Mouse (Mus musculus): ENCODE results near the gene Gnl1. TPM values are rescaled to one million over a fixed set of nuclear protein-coding genes. Genes with fewer than 3 reads are reported as not detected.
A peak's percentile ranks its signal among the peaks of the same experiment; 100 is the strongest.
"Not testable (repeated sequence)": the region's sequence is repeated elsewhere in the genome, so short reads cannot be mapped to it uniquely, and the experiment has no call there.

Gene Gnl1
- polyA plus RNA-seq (2015; fragmentation: Nextera tagmentation; extraction: Ambion mirVana) = 62.7 and 65.5 TPM in 2 replicates

DNA sequence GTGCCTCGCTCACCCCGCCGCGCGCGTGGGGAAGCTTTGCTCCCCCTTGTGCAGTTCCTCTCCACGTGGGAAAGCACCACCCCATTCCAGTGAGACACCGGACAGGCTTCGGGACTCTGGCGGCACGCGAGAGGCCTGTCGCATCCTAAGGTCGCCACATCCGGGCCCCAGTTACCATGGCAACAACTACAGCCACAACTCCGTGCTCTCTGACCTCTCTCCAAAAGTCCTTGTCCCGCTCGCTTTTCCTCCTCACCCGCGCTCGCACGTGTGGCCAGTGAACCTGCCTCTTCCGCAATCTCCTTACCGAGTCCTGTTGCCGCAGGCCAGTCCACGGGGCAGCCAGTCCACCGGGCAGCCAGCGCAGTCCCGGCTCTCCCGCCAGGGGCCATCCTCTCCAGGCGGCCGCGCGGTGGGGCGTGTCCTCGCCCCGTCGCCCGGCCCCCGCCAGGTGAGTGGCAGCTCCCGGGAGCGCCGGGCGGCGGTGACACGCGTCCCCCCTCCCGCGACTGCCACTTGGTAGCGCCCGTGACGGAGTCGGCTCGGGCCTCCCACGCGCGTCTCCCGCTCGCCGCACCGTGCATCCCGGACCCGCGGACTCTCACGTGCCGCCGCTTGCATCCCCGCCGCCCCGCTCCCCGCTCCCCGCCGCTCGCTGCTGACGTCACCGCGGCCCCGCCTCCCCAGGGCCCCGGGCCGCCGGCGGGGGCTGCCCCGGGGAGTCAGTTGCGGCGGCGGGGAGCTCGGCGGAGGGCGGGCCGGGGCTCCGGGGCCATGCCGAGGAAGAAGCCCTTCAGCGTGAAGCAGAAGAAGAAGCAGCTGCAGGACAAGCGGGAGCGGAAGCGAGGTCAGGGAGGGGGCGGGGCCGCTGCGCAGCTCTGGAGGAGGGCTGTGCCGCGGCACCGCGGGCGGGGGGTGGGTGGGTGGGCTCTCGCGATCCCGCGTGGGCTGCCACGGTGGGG lies at the start of gene Gnl1, which contains the start of gene Prr3:
TSS of gene Gnl1 (plus strand) at position 451 of the 962 bp plus-strand sequence.
TSS of gene Prr3 (minus strand) at position 836 of the 962 bp plus-strand sequence.
- H3K4me2 ChIP-seq = peak within 1 kb of the TSS; percentile 94
- ATAC-seq (ENCODE audit: low FRiP score, low read depth) = peak; percentile 84
- peak within 1 kb of the TSS; percentile 90 for H3K9ac ChIP-seq
- WGBS = under 1% methylated on average over 99 of the region's 109 CpGs
- H3K36me3 ChIP-seq = peaks cover 31% of the 10 kb centered on the region
- H3K27ac ChIP-seq (replicated peaks) = peak within 1 kb of the TSS; percentile 98
- no peaks in the 10 kb centered on the region for H3K9me3 ChIP-seq
- H3K4me1 ChIP-seq (replicated peaks) = peaks cover 29% of the 10 kb centered on the region
- H3K27me3 ChIP-seq = no peaks in the 10 kb centered on the region
- H3K4me3 ChIP-seq = peak within 1 kb of the TSS; percentile 99

DNA sequence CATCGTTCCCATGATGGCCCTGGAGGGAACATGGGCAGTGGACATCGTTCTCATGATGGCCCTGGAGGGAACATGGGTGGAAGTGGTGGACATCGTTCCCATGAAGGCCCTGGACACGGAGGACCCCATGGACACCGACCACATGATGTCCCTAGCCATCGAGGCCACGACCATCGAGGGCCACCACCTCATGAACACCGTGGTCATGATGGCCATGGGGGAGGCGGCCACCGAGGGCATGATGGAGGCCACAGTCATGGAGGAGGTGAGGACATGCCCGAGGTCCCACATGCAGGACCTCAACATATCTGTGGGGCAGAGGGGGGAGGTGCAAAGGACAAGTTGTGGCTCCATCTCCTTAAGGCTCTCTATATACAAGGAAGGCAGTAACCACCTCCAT lies 49.0 kb upstream of the Gnl1 start:
- Histone ChIP-seq H3K9me3 (no peaks in the 10 kb centered on the region), H3K9ac (no peak overlapping the region), H3K4me1 (replicated peaks) (no peaks in the 10 kb centered on the region), H3K36me3 (peaks cover 50% of the 10 kb centered on the region), H3K4me3 (no peak overlapping the region), H3K4me2 (no peak overlapping the region), H3K27ac (replicated peaks) (no peak overlapping the region), H3K27me3 (no peaks in the 10 kb centered on the region)
- WGBS = 97% methylated on average over 12 of the region's 12 CpGs
- ATAC-seq (ENCODE audit: low FRiP score, low read depth) = 0 out of 2 replicates have a peak, but pooled peaks have one; percentile 21

DNA sequence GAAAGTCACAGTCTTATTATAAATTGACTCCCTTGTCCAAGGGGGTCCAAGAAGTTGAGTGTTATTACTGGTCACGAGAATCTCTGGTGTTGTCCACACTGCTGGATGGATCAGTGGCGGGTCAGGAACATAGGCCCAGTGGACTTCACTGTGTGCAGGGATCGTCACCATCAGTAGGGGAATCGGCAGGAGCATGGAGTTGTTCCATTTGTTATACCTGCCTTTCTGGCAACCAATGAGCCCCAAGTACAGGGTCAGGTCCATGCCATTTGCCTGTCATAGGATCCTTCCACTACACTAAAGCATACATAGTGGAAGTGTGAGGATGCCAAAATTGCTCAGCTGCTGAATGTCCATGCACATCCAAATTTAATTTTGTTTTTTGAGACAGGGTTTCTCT lies 47.0 kb upstream of the Gnl1 start:
- Histone ChIP-seq H3K4me1 (replicated peaks) (no peaks in the 10 kb centered on the region), H3K9me3 (no peaks in the 10 kb centered on the region), H3K9ac (no peak overlapping the region), H3K27ac (replicated peaks) (no peak overlapping the region), H3K27me3 (no peaks in the 10 kb centered on the region), H3K36me3 (peaks cover 34% of the 10 kb centered on the region), H3K4me3 (no peak overlapping the region), H3K4me2 (no peak overlapping the region)
- no peak for ATAC-seq (ENCODE audit: low FRiP score, low read depth)
- WGBS = 89% methylated on average over 4 of the region's 4 CpGs

DNA sequence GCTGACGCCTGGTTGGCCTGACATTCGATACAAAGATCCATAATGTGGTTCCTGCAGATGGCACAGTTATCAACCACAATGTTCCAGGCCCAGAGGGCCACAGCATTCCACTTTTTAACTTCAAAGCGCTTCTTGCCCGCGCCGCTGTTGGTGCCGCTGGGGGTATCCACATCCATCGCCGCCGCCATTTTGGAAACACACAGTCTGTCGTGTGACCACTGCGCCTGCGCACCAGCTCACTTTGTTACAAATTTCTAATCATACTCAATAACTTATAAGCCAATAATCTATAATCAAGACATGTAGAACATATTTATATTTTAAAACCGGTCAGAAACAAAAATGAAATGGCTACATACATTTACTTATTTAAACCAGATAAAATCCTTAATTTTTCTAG lies 43.9 kb upstream of the Gnl1 start:
- WGBS = 87% methylated on average over 14 of the region's 14 CpGs

DNA sequence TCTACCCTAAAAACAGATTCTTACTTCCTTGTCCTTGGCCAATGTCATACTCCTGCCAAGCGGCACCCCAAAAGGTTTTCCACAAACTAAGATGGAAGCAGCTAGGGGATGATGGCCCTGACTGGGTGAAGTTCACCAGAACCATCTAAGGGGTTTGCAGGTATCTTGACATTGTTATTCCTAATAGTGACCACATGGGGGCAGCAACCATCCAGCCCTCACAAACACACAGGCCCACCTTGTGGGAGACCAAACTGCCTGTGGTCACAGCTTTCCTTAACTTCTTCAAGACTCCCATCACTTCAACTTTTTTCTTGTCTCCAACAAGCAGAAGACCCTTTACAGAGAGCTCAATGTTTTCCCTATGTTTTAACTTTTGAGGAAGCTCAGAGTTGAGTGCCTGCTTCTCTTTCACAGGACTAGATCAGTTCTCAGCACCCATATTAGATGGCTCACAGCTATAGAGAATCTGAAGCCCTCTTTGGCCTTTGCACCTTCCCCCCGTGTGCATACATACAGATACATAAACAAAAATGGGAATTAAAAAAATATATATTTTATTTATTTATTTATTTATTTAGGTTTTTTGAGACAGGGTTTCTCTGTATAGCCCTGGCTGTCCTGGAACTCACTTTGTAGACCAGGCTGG lies 41.8 kb upstream of the Gnl1 start:
- ATAC-seq (ENCODE audit: low FRiP score, low read depth) = peak; percentile 84; the same call in 1 of the 2 replicates
- Histone ChIP-seq H3K27ac (replicated peaks) (no peak overlapping the region), H3K4me3 (no peak overlapping the region), H3K9me3 (no peaks in the 10 kb centered on the region), H3K4me1 (replicated peaks) (no peaks in the 10 kb centered on the region), H3K36me3 (no peaks in the 10 kb centered on the region), H3K9ac (no peak overlapping the region), H3K27me3 (no peaks in the 10 kb centered on the region), H3K4me2 (no peak overlapping the region)
- 52% methylated on average over 2 of the region's 2 CpGs for WGBS

More for the DNA sequence above, 43.9 kb upstream of the Gnl1 start:
- not testable (repeated sequence) for H3K9ac ChIP-seq; H3K36me3 ChIP-seq; H3K4me2 ChIP-seq; H3K27me3 ChIP-seq; ATAC-seq (ENCODE audit: low FRiP score, low read depth); H3K4me3 ChIP-seq; H3K9me3 ChIP-seq; H3K4me1 ChIP-seq (replicated peaks); H3K27ac ChIP-seq (replicated peaks)

DNA sequence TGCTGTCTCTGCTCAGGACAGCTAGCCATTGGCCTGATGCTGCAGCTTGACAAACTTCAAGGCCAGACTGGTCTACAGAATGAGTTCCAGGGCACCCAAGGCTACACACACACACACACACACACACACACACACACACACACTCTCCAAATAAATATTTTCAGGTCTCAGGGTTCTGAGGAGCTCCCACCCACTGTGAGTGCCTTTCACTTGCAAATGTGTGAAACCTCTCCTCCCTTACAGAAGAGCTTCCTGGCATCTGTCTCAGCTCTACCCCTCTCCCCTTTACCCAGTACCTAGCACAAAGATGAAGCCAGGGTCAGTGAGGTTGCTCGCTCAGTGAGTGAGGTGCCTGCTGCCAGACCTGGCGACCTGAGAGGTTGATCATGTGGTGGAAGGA lies 40.5 kb upstream of the Gnl1 start:
- no peak overlapping the region for H3K9ac ChIP-seq
- 58% methylated on average over 2 of the region's 2 CpGs for WGBS
- no peak overlapping the region for H3K4me3 ChIP-seq
- H3K36me3 ChIP-seq = no peaks in the 10 kb centered on the region
- no peak for ATAC-seq (ENCODE audit: low FRiP score, low read depth)
- H3K4me2 ChIP-seq = no peak overlapping the region
- no peak overlapping the region for H3K27ac ChIP-seq (replicated peaks)
- H3K9me3 ChIP-seq = no peaks in the 10 kb centered on the region
- no peaks in the 10 kb centered on the region for H3K27me3 ChIP-seq
- no peaks in the 10 kb centered on the region for H3K4me1 ChIP-seq (replicated peaks)

DNA sequence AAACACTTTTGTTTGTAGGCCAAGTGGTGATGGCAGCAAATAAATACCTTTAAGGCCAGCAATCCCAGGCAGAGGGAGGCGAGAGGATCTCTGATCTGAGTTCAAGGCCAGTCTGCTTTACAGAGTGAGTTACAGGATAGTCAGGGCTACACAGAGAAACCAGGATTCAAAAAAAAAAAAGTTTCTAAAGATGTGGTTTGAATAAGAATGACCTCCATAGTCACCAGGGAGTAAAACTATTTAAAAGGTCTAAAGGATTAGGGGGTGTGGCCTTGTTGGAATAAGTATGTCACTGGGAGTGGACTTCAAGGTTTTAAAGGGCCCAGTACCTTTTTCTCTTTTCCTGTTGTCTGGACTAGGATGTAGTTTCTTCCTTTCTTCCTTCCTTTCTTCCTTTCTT lies 39.7 kb upstream of the Gnl1 start:
- no peaks in the 10 kb centered on the region for H3K9me3 ChIP-seq
- WGBS = 60% methylated on average over 1 of the region's 1 CpGs
- ATAC-seq (ENCODE audit: low FRiP score, low read depth) = no peak

DNA sequence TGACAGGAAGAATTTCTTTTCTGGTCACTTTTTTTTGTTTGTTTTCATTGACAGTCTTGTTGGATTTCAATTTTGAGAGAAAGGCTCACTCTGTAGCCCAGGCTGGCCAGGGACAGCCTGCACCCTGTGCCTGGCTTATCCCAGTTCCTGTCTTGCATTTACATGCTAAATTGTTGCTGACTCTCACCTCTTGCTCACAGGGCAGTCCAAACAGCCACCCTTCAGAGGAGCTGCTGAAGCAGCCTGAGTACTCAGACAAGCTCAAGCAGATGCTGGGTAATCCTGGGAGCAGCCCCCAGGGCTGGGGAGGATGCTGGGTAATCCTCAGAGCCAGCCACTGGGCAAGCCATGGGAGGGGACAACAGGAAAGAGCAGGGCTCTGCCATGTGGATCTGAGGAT lies 28.7 kb upstream of the Gnl1 start:
- not testable (repeated sequence) for H3K9ac ChIP-seq; H3K4me2 ChIP-seq; H3K36me3 ChIP-seq; H3K27me3 ChIP-seq; H3K4me1 ChIP-seq (replicated peaks); H3K4me3 ChIP-seq; H3K27ac ChIP-seq (replicated peaks); ATAC-seq (ENCODE audit: low FRiP score, low read depth); H3K9me3 ChIP-seq

More for the DNA sequence above, 39.7 kb upstream of the Gnl1 start:
- no peak overlapping the region for H3K9ac ChIP-seq
- no peaks in the 10 kb centered on the region for H3K27me3 ChIP-seq
- no peaks in the 10 kb centered on the region for H3K4me1 ChIP-seq (replicated peaks)
- no peak overlapping the region for H3K4me3 ChIP-seq
- H3K27ac ChIP-seq (replicated peaks) = no peak overlapping the region
- H3K36me3 ChIP-seq = no peaks in the 10 kb centered on the region
- no peak overlapping the region for H3K4me2 ChIP-seq

DNA sequence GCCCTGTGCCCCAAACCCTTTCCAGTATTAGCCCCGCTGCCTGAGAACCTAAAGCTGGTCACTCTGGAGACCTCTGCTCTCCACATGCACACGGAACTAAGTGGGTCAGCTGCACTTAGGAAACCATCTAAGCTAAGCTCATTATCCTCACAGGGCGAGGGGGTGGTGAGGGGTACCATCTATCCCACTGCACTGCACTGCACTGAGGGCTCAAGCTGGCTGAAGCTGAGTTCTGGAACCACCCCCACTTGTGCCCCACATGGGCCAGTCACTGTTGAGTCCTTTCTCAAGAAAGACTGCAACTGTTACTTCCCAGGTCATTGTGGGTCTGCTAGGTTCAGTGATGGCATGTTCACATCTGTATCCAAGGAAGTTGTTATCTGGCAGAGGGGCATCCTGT lies 27.1 kb upstream of the Gnl1 start:
- H3K36me3 ChIP-seq = peaks cover 19% of the 10 kb centered on the region
- not testable (repeated sequence) for H3K4me1 ChIP-seq (replicated peaks); H3K9ac ChIP-seq; H3K9me3 ChIP-seq; H3K27ac ChIP-seq (replicated peaks); H3K27me3 ChIP-seq; H3K4me2 ChIP-seq; H3K4me3 ChIP-seq
- peak; percentile 35; the same call in 1 of the 2 replicates for ATAC-seq (ENCODE audit: low FRiP score, low read depth)
- 84% methylated on average over 3 of the region's 3 CpGs for WGBS

DNA sequence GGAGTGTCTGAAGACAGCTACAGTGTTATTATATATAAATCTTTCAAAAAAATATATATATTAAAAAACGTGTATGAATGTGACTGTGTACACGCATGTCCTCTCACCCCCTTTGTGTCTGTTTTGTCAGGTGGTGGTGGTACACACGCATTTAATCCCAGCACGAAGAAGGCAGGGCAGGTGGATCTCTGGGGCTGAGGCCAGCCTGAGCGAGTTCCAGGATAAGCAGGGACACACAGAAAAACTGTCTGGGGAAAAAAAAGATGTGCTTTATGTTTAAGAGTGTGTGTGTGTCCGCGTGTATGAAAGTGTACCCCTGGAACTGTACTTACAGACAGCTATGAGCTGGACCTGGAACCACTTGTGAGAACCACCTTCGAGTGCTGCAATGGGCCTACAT lies 25.0 kb upstream of the Gnl1 start:
- H3K4me3 ChIP-seq = no peak overlapping the region

DNA sequence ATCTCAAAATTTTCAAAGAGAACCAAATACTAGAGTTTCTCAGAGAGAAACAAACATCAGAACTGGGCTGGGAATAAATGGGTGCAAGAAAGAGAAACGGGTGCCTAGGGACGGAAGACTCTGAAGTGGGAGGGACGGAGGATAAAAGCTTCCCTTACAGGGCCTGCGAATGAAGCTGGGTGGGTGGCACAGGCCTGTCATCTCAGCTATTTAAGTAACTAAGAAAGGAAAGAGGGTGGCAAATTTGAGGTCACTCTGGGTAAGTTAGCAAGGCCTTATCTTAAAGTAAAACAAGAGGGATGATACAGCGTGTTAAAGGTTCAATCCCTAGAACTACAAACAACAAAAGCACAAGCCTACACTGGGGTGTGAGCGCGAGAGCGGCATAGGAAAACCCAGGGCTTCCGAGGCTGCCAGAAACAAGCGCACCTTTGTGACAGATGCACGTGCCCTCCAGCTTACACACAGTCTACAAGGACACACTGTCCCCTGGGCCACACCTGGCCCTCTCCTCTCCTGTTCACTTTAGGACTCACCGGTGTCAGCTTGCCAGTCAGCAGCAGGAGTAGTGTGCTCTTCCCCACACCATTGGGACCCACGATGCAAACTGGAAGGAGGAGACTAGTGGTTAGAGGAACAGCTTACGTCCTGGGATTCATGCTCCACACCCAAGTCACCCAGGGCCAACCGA lies 21.0 kb upstream of the Gnl1 start:
- Histone ChIP-seq H3K27ac (replicated peaks) (no peak overlapping the region), H3K27me3 (no peaks in the 10 kb centered on the region), H3K4me1 (replicated peaks) (no peaks in the 10 kb centered on the region), H3K9me3 (no peaks in the 10 kb centered on the region), H3K36me3 (peaks cover 80% of the 10 kb centered on the region), H3K4me3 (no peak overlapping the region), H3K4me2 (no peak overlapping the region), H3K9ac (no peak overlapping the region)
- 97% methylated on average over 15 of the region's 15 CpGs for WGBS
- ATAC-seq (ENCODE audit: low FRiP score, low read depth) = no peak

More for the DNA sequence above, 25.0 kb upstream of the Gnl1 start:
- Histone ChIP-seq H3K36me3 (peaks cover 40% of the 10 kb centered on the region), H3K4me1 (replicated peaks) (no peaks in the 10 kb centered on the region), H3K9me3 (no peaks in the 10 kb centered on the region), H3K27me3 (no peaks in the 10 kb centered on the region), H3K27ac (replicated peaks) (no peak overlapping the region), H3K4me2 (no peak overlapping the region), H3K9ac (no peak overlapping the region)
- 80% methylated on average over 8 of the region's 8 CpGs for WGBS
- ATAC-seq (ENCODE audit: low FRiP score, low read depth) = no peak

DNA sequence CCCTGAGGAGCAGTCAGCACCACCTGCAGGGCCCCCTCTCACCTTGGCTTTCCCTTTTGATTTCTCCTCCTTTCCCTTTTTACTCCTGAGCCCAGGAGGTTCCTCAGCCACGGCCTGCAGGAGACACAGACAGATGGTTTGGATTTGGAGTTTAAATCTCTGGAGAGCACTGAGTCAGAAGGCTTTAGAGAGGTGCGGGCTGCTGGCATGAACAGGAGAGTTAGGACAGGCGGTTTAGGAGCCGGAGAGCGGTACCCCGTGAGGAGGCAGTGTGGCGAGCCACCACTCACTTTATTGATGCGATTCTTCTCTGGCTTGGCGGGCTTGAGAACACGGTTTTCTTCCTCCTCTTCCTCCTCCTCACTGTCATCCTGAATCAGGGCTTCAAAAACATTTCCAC lies 16.4 kb upstream of the Gnl1 start:
- H3K27ac ChIP-seq (replicated peaks) = no peak overlapping the region
- H3K9me3 ChIP-seq = no peaks in the 10 kb centered on the region
- no peak overlapping the region for H3K4me3 ChIP-seq
- peaks cover 9% of the 10 kb centered on the region for H3K4me1 ChIP-seq (replicated peaks)
- WGBS = 87% methylated on average over 10 of the region's 10 CpGs
- H3K27me3 ChIP-seq = no peaks in the 10 kb centered on the region
- no peak overlapping the region for H3K4me2 ChIP-seq
- H3K9ac ChIP-seq = no peak overlapping the region
- peaks cover 59% of the 10 kb centered on the region for H3K36me3 ChIP-seq
- no peak for ATAC-seq (ENCODE audit: low FRiP score, low read depth)

Data from hindbrain, embryonic 15.5 days (tissue).